Mouse (Mus musculus) thymus, adult 2 months (tissue): ENCODE measurements around the gene Nr3c2.

Experiments used
- CTCF ChIP-seq: fragments of 200-500 bp; IDR thresholded peaks from 2 replicates; pipeline ENCODE4 v1.5.1; 2012; ENCODE audit warnings: mild to moderate bottlenecking, control low read depth, low read length, moderate library complexity, borderline replicate concordance; ENCODE audit not compliant: control insufficient read depth, poor library complexity, insufficient read depth; ENCODE audit errors: extremely low read depth
- POLR2A ChIP-seq: fragments of 200-500 bp; IDR thresholded peaks from 2 replicates; pipeline ENCODE4 v1.6.1; 2012; ENCODE audit warnings: mild to moderate bottlenecking, low read length, control low read depth, moderate library complexity; ENCODE audit not compliant: control insufficient read depth, poor library complexity, insufficient read depth; ENCODE audit errors: extremely low read depth

- TF ChIP-seq CTCF (no peak), POLR2A (no peak)
Measured at GRCm38 (mm10) chr8:77250094-77250493, 350.9 kb downstream of the Nr3c2 start.
